Mouse (Mus musculus) hematopoietic stem cell, adult 5-6 weeks (primary cell): Measurements from ENCODE around the gene Tnr. TPM values are rescaled to one million over a fixed set of nuclear protein-coding genes. Genes with fewer than 3 reads are reported as not detected.

Experiments used
- ATAC-seq, 2 experiments: fragments of 125-278 bp in 1 of 2; replicated peaks in 1 of 2; 2 replicates each; pipeline ENCODE4 v1.8.0; 2016 to 2017; ENCODE audit warnings: inconsistent platforms in 2 of 2, mild to moderate bottlenecking in 2 of 2, moderate number of reproducible peaks in 2 of 2, low read depth in 1 of 2, moderate TSS enrichment in 1 of 2; ENCODE audit not compliant: low FRiP score in 2 of 2, poor library complexity in 2 of 2, severe bottlenecking in 2 of 2, insufficient read depth in 1 of 2, low TSS enrichment in 1 of 2
- total RNA-seq: library from RNA; stranded (forward); fragments of 172-1452, 232-1000 nt; gene quantifications from 2 replicates; pipeline ENCODE4 v1.2.3, GENCODE M21; 2017

Tnr gene
- total RNA-seq, 1 experiment from 2014 or later, result not detected

DNA sequence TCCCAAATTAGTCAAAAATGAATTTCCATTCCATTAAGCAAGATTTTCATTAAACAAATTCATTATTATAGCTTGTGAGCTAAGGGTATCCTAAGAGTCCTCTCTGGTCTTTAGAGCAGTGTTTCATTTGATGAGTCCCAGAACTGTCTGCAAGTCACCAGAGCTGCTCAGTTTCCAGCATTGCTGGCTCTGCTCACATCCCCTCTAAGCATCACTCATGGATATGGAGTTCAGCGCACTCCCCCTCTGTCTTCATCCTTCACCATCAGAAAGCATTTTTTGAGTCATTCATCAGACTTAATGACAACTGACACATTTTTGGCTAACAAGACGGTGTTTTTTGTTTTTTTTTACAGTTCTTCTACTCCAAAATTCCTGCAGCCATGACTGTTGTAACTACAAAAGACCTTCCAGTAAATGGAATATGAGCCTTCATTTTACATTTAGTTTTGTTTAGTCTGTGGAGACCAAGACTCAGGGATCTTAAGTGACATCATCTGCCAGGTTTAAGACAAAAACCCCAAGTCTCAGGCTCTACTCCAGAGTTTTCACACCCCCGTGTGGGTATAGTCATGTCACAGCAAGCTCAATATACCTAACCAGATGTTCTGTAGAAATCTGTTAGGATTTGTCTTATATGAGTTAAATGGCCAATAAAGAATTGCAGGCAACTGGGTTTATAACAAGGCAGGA lies 338.4 kb downstream of the Tnr start:
- ATAC-seq, result no peak

DNA sequence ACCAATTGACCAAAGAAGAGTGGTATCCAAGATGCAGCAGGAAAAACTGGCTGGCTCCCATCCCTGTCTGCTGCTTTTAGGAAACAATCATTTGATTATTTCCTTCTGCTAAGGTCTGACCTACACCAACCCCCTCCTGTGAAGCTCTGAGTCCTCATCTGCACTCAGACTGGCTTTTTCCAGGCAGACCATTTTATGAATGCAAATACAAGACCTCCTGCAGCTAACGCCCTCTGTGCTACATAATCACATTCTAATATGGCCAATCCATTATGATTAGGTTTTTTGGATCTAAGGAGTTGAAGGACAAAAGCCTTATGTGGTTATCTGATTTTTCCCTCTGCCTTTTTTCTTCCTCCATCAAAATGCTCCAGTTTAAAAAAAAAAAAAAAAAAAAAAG lies 342.1 kb downstream of the Tnr start:
- ATAC-seq, result no peak

DNA sequence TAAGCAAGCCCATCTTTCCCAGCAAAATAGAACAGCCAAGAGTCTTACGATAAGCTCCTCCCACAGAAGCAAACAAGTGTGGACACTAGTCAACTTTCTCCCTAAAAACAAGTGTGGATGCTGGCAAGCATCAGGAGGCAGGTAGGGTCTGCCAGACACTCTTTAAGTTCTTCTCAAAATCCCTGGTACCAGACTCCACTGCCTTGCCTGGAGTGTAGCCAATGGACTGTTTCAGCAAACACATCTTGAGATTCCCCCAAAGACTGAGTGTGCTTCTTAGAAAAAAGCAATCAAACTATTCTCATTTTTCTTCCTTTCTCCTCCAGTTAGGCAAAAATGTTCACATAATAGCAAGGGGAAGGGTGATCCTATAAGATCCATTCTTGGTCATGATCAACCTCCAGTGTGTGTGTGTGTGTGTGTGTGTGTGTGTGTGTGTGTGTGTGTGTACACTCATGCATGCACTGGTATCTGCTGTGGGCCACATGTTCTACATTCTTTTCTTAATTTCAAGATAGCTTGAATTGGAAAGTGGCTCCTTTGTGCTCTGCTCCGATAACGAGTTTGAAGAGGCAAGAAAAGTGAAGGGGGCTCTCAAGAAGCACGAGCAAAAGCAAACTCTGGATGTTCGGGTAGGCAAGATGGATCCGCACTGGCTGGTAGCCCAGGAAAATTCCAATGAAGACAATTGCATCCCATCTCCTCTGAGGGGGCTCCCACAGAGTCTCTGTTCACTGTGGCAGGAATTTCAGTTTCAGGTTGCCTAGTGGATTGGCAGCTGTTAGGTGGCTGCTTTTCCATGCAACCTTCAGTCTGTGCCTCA lies 346.3 kb downstream of the Tnr start:
- ATAC-seq, result no peak

DNA sequence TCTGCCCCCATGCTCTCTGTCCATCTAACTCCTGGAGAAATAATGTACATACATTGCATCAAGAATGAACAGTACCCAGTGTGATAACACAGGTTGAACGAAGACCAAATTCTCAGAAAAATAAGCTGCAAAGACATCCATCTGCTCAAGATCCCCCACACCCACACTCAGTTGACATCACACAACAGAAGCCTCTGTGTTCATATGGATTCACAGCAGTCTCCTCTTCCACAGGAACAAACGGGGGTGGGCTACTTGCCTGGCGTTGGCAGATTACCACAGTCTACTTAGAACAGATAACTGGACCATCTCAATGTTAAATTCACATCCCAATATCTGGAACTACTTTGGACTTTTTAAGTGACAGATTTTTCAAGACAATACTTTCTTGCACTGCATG lies 349.3 kb downstream of the Tnr start:
- ATAC-seq, result no peak

GRCm38 (mm10) chr1:159878681-159879080 lies 355.1 kb downstream of the Tnr start:
- no peak for ATAC-seq

DNA sequence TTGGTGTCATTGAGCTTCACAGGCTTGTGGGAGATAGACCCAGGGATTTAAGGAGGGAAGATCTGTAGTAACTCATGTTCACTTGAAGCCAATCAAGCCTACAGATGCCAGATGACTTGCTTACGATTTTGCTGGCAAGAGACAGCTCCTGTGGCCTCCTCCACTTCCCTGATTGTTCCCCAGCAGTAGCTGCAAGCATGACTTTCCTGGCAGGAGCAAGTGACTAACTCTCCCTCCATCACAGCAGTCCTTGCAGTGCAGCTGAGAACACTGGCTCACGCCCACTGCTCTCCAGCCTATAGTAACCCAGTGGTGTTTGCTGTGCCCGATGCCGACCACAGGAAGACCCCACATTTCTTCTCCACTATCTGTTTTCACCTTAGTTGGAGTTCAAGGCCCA lies 356.3 kb downstream of the Tnr start:
- ATAC-seq, result no peak

DNA sequence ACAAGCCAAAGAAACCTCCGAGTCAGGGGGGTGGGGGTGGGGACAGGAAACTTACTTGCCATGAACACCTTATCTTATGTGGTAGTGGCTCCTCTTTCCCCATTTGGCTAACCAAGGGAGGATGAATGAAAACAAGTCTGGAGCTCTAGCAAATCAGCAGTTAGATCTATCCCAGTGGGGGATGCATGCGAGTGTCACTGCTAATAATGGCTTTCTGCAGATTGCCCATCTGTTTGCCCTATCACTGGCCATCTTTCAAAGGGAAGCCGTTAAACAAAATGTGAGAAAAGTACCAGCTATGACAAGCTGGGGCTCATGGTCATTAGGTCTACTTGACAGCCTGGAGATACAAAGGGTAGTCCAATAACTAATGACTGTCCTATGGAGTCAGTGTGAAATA lies 361.9 kb downstream of the Tnr start:
- ATAC-seq, result no peak

DNA sequence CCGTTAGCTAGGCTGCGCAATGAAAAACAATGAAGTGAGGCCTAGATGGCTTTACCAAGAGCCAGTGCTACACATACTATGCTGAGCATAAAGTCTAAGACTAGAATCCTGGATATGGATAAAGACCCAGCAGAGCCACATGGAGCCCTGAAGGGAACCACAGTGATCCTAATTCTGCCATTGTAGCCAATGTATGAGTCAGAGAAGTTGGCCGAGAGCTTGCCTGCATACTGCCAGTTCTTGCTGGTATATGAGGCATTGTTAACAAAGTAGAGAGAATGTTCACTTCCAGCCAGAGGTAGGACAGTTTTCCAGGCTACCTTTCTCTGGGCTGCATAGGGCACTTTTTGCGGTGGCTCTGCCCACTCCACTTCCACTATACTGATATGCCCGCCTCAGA lies 365.0 kb downstream of the Tnr start:
- no peak for ATAC-seq

DNA sequence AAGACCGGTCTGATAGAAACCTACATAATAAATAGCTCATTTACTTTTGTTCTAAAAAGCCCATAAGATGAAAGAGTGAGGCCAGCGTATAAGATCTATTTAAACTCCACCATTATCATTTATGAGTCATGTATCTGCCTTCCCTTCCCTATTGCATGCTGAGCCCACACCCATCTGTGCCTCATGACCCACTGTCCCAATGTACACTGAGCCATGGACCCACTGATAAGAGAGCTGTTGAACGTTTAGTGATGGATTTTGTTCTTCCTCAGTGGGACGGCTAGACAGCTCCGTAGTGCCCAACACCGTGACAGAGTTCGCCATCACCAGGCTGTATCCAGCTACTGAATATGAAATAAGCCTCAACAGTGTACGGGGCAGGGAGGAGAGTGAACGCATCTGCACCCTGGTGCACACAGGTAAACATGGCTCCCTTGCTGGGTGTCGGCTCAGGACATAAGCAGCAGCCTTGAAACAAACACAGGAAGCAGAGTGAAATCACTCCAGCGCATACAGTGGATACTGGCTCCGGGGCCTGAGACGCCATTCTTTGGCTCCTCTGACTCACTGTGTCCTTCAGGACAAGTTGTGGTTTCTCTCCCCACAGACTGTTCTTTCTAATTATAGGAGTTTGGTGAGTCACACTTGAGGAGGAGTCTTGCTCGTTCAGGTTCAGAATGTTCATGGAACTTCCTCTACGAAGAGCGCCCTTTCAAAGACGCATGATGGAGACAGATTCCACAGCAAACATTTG lies 365.6 kb downstream of the Tnr start:
- peak; percentile 29 to 52; a peak in 3 of 4 replicates for ATAC-seq

DNA sequence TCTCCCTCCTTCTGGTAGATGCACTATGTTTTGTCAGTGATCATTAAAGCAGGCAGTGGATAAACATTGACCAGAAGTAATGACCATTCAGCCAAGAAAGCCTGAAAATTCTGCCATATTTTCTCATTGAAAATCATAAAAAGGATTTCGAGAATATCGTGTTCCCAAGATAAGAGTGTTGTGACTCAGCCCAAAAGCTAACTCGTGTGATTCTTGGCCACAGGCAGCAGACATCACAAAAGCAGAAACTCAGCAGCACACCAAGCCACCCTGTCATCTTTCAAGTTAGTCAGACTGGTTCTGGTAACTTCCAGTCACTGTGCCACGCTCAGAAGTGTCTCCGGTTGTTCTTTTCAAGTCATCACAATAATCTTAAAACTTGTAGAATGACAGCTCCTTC lies 367.0 kb downstream of the Tnr start:
- no peak for ATAC-seq

DNA sequence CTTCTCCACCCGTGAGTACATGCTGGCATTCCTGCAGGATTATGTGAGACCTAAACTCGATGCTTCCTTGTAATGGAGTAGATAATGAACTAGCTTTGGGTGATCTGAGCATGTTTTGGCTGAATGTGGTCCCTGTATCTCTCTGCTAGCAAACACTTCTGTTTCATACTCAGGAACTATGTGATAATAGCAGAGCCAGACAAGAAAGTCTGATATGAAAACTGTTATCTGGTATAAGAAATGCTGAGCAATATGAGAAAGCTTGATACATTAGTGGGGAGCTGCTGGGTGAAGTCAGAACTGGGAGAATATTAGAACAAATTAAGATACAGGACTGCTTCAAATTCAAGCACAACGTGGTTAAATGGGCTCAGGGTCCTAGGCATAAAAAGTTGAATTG lies 371.5 kb downstream of the Tnr start:
- ATAC-seq, result no peak

GRCm38 (mm10) chr1:159899991-159900390 lies 376.4 kb downstream of the Tnr start:
- ATAC-seq, result no peak

- no peak for ATAC-seq
Observed at GRCm38 (mm10) chr1:159900639-159901038, 377.1 kb downstream of the Tnr start.

DNA sequence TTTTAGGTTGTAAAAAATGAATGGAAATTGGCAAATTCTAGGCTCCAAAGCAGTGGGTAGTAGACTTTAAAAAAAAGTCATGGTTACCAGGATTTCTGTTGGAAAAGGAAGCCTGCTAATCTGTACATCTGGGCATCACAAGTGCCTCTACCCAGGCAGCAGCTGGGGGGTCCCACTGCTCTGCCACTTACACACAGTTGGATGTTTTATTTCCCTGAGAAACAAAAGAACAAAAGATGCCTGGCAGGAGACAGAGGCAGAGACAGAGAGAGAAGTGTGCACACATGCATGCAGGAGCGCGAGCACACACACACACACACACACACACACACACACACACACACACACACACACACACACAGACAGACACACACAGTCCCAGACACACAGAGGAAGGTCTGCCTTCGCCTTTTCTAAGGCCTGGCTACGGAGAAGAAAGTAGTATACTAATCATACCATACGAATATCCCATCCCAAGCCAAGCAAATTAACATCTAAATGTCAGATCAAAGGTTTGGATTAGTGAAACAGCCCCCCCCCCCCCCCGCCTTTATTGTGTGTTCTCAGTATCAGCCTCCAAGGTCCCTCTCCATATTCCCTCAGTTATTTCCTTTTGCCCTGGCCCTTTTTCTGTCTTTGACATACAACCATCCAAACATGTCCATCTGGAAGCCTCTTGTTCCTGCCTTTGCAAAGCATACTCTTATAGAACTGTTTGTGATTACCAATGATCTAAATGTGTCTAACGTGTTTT lies 378.0 kb downstream of the Tnr start:
- no peak for ATAC-seq

DNA sequence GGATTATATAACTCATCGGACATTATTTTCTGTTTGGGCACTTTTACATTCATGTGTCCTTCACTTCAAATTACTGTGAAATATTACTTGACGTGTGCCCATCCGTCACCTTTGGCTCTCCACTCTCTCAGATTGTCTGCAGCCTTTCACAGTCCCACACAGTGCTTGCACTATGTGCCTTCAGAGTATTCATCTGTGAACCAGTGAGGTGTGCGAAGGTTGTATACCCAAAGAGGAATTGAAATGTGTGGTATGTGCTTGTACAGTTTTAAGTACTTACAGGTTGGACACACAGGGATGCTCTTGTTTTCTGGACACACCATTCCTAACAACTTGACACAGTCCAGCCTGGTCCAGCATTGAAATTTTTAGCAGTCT lies 378.5 kb downstream of the Tnr start:
- ATAC-seq, result no peak

- peak; percentile 87 to 97 for ATAC-seq
Observed at GRCm38 (mm10) chr1:159911006-159911405, 387.4 kb downstream of the Tnr start.

- ATAC-seq, result no peak
Observed at GRCm38 (mm10) chr1:159914726-159915125, 391.2 kb downstream of the Tnr start.

GRCm38 (mm10) chr1:159920571-159920970 lies 397.0 kb downstream of the Tnr start:
- ATAC-seq, result no peak
